Mouse (Mus musculus): ENCODE results near the gene Tmem115.
"Not testable (repeated sequence)": the region's sequence is repeated elsewhere in the genome, so short reads cannot be mapped to it uniquely, and the experiment has no call there.

Tmem115 gene

DNA sequence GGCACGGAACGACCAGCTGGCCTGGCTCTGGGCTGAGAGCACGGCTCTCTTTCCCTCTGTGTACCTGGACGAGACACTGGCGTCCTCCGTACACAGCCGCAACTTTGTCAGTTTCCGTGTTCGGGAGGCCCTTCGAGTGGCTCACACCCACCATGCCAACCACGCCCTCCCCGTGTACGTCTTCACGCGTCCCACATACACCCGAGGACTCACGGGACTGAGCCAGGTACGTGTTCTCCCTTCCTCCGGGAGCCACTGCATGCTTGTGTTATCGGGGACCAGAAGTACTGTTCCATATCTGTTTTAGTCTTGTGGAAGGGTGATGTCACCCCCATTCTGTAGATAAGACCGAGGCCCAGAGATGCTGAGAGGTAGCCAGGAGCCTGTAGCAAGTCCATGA, 37.1 kb downstream of the Tmem115 start:
- DNase-seq (ENCODE audit: low read depth, low spot score) = no peak

DNA sequence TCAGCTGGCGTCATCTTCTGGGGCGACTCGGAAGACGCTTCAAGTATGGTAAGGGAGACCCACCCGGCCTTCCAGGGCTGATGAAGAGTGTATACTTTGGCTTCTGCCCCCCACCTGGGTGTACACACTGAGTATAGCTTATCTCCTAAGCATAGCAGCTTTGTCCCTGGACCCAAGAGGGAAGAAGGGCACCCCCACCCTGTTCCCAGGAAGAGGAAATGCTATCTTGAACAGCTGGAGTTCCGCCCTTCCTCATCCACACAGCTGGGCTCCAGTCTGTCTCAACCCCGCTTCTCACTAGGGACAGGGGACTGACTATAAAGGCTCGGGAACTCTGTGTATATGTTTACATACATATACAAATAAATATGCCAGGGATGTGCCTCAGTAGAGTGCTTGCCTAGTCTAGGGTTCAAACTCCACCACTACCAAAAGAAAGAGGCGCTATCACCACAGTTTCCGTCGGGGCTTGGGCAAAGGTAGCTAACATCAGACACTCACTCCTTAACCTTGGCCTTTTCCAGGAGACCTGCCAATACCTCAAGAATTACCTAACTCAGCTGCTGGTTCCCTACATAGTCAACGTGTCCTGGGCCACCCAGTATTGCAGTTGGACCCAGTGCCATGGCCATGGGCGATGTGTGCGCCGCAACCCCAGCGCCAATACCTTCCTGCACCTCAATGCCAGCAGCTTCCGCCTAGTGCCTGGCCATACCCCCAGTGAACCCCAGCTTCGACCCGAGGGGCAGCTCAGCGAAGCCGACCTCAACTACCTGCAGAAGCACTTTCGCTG, 38.0 kb downstream of the Tmem115 start:
- no peak for DNase-seq (ENCODE audit: low read depth, low spot score)

DNA sequence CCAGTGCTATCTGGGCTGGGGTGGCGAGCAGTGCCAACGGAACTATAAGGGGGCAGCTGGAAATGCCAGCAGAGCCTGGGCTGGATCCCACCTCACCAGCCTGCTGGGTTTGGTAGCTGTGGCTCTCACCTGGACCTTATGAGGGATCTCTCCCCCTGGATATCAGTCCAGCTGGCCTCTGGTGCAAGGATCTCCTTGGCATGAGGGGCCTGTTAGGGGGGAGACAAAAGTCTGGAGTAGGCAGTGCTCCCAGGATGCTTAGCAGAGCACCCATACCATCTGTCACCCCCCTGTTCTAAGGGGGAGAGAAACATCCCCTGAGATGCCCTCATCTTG, 38.5 kb downstream of the Tmem115 start:
- DNase-seq (ENCODE audit: low read depth, low spot score) = no peak

DNA sequence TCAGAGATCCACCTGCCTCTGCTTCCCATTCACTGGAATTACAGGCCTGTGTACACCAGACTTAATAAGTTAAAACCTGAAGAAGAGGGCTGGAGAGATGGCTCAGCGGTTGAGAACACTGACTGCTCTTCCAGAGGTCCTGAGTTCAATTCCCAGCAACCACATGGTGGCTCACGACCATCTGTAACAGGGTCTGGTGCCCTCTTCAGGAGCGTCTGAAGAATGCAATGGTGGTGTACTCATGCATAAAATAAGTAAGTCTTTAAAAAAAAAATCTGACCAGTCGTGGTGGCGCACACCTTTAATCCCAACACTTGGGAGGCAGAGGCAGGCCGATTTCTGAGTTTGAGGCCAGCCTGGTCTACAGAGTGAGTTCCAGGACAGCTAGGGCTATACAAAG, 40.0 kb downstream of the Tmem115 start:
- not testable (repeated sequence) for DNase-seq (ENCODE audit: low read depth, low spot score)

DNA sequence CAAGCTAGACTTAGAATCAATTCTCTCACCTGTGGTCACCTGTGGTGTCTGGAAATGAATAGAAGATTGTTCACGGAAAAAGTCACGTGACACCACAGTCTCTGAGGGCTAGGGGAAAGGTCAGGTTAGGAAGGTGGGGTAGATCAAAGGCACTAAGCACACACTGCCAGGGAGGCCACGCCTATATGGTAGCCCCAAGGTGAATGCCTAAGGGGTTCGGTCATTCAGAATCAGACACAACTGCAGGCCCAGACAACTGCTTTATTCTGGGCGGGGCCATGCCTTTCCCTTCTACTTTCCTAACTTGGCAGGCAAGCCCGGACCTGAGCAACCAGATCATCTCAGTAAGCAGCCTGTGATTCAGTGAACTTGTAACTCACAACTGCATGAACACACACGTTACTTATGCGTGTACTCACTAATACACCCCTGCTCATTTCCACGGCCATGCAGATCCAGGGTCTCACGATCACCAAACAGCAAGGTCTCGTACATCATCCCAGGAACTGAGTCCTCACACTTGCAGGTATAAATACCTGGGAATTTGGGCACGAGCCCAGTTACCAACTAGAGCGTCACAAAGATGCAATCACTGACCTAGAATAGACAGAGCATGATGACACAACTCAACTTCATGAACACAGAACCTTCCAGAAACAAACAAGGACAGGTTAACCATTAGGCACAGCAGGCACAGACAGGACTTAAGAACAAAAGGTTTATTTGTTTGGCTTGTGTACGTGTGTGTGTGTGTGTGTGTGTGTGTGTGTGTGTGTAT, 42.0 kb downstream of the Tmem115 start:
- DNase-seq (ENCODE audit: low read depth, low spot score) = peak; percentile 56

DNA sequence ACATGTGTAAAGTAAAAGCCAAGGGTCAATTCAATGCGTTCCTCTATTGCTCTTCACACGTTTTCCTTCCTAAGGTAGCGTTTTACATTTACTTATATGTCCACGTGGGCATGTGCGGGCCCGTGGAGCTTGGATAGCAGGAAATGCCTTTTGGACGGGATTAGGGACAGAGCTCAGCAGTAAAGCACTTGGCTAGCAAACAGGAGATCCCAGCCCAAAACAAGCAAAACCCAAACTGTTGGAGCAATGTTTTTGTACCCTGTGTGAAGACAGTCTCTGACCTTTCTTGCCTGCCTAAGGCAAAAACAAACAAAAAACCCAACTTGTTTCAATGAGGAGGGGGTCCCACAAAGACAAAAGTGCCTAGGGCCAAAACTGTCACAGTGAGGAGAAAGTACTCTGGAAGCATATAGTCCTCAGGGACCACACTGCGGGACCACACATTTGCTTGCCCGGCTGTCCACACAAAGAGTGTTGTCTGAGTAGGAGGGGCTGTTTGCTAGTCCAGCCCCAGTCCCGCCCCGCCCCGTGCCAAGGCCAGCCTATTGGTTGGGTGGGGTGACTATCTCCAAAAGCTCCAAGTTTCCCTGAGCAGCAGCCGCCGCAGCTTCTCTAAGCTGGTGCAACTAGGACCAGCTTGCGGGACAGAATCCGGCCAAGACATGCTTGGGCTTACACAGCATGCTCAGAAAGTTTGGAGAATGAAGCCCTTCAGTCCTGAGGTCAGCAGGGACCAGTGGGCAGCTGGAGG, 42.8 kb downstream of the Tmem115 start, which contains the start of gene Hyal1:
TSS of gene Hyal1 (plus strand) at position 571 of the 751 bp plus-strand sequence.
- DNase-seq (ENCODE audit: low read depth, low spot score) = peak; percentile 54

DNA sequence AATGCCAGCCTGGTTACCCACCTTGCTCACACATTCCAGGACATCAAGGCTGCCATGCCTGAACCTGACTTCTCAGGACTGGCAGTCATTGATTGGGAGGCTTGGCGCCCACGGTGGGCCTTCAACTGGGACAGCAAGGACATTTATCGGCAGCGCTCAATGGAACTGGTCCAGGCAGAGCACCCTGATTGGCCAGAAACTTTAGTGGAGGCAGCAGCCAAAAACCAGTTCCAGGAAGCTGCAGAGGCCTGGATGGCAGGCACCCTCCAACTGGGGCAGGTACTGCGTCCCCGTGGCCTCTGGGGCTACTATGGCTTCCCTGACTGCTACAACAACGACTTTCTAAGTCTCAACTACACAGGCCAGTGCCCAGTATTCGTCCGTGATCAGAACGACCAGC, 44.1 kb downstream of the Tmem115 start:
- no peak for DNase-seq (ENCODE audit: low read depth, low spot score)

DNA sequence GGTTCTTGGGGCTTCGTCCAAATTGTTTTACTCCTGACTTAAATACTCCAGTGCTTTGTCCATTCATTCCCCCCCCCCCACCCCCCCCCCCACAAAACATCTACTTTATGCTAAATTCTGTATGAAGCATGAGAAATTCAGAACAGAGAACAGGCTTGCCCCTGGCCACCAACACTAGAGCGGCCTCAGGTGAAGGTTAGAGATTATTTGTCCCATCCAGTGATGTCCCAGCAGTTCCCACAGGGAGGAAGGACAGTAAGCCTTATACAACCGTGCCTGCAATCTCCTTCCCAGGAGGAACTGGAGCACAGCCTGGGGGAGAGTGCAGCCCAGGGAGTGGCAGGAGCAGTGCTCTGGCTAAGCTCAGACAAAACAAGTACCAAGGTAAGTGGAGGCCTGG, 44.8 kb downstream of the Tmem115 start, which contains the start of gene Naa80:
TSS of gene Naa80 (plus strand) at position 301 of the 400 bp plus-strand sequence.
- DNase-seq (ENCODE audit: low read depth, low spot score) = no peak

DNA sequence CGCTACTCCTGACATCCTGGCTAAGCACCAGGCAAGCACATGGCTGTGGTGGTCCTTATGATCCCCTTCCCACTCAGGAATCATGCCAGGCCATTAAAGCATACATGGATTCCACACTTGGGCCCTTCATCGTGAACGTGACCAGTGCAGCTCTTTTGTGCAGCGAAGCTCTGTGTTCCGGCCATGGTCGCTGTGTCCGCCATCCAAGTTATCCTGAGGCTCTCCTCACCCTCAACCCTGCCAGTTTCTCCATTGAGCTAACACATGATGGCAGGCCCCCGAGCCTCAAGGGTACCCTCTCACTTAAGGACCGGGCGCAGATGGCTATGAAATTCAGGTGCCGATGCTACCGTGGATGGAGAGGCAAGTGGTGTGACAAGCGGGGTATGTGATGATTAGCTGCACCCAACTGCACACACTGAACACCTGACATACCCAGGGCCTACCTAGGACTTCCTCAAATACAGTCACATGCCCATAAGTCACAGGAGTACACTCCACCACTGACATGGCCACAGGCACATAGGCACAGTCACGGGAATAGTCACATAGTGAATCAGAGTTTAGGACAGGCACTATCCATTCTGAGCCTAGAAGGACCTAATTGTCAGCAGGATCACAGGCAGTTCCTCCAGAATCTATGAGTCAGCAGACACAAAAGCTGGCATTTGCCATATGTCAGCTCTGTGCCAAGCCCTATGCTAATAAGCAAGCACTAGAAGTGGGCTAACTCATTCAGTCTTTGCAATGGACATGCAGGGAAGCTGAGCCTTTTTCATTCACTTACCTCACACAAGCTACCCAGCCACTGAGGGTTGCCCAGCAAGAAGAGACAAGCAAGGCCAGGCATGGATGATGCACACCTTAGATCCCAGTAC, 45.5 kb downstream of the Tmem115 start:
- DNase-seq (ENCODE audit: low read depth, low spot score) = peak; percentile 82

DNA sequence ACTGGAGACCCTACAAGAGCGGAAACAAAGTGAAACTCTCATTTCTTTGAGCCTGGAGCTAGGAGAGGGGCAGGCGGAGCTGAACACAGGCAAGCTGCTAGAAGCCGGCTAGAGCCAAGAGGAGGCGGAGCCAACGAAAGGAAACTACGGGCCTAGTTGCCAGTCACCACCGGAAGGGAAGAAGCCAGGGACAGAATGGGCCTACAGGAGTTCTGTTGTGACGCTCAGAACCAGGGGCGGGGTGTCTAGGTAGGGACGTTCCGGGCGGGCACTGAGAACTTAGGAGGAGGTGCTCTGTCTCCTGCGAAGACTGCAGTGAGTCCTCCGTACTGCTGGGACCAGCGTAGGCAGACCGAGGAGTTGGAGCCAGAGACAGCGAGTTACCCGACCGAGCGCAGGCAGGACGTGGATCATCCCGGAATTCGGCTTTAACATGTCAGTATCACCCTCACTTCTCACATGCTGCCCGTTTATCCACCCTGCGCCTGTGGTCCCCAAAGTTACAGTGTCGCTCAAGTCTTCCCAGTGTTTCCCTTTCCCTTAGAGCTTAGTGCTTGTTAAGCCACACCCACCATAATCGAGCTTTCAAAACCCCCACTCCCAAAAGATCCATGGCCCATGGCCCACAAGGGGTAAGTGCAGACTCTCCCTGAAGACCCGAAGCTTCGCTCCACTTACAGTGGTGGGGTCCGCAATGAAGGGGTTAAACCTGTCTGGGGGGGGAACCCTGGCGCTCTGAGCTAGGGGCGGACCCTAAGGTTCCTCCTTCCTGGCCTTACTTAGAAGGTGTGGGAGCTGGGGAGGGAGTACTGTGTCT, 47.0 kb downstream of the Tmem115 start, which contains the start of gene Hyal3:
TSS of gene Hyal3 (plus strand) at position 318 of the 817 bp plus-strand sequence.
- DNase-seq (ENCODE audit: low read depth, low spot score) = peak; percentile 97

DNA sequence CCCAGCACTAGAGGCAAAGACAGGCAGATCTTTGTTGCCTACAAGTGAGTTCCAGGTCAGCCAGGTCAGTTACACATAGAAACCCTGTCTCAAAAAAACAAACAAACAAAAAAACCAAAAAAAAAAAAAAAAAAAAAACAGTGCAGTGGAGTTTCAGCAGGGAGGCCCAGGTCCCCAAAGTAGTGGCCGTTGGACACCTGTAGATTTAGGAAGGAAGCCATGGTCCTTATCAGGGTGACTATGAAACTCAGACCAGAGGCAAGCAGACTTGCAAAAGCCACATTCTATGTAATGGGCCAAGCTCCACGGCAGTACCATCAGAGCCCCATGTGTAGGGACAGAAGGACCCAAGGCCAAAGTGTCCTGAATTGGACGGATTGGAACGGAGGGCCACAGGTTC, 47.8 kb downstream of the Tmem115 start:
- no peak for DNase-seq (ENCODE audit: low read depth, low spot score)

DNA sequence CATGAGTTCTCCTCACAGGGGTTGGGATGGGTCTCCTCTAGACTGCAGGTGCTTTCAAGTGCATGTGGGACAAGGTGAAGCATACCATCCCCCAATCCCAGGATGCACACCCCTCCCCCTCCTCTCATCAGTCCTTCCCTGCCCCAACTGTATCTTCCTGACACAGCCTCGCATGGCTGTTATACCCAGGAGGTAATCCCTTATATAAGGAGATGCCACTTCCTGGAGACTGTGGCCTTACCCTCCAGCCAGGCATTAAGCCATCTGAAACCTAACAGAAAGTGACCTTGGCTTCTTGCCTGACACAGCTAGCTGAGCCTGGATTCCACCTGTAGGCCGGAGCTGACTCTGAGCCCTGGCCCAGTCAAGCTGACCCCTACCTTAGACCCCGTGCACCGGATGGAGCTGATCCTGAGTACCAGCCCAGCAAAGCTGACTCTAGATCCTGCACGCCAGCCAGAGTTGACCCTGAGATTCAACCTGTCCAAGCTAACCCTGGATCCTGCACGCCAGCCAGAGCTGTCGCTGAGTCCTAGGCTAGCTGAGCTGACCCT, 48.8 kb downstream of the Tmem115 start:
- DNase-seq (ENCODE audit: low read depth, low spot score) = no peak

DNA sequence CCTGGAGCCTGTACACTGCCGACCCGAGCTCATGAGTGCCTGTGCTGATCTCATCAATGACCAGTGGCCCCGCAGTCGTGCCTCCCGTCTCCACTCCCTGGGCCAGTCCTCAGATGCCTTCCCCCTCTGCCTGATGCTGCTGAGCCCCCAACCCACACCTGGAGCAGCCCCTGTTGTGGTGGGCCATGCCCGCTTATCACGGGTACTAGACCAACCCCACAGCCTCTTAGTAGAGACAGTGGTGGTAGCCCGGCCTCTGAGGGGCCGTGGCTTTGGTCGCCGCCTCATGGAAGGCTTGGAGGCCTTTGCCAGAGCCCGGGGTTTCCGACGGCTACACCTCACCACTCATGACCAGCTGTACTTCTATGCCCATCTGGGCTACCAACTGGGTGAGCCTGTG, 49.4 kb downstream of the Tmem115 start:
- no peak for DNase-seq (ENCODE audit: low read depth, low spot score)

DNA sequence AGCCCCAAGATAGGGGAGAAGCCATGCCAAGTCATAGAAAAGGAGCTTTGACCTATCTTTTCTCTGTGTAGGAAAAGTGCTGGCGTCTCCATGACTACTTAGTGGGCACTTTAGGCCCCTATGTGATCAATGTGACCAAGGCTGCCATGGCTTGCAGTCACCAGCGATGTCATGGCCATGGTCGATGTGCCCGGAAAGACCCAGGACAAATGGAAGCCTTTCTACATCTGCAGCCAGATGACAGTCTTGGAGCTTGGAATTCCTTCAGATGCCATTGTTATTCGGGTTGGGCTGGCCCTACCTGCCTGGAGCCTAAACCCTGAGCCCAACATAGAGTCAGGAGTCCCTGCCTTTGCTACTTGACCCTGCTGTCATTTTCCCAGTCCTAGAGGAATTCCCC, 52.8 kb downstream of the Tmem115 start:
- DNase-seq (ENCODE audit: low read depth, low spot score) = no peak

DNA sequence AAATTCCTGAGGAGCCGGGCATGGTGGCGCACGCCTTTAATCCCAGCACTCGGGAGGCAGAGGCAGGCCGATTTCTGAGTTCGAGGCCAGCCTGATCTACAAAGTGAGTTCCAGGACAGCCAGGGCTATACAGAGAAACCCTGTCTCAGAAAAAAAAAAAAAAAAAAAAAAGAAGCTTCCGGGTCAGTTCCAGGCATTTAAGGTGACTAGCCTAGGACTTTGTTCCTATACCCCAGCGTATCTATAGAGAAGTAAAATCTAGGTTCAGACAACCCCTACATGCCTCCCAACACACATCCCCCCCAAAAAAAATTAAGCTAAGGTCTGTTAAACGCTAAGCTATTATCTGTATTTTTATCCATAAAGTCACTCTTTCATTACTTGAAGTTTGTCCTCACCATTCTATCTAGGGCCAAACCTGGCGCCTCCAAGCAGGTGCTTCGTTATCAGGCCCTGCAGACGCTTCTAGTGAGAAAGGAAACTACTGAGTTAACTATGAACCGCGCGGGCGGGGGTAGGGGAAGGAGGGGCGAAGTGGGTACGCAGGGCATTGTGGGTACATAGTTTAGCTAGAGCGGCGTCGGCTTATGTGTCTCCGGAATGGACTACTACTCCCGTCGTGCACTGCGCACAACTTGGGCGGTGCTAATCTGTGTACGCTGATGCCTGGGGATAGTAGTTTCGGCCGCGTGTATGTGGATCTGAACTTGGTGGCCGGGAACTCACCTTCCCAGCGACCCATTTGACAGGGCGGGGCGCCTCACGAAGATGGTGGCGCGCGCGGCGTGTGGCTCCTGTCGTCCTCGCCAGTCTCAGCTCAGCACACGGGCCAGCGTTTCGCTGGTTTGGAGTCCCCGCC, 53.5 kb downstream of the Tmem115 start, which contains the start of gene Ifrd2:
TSS of gene Ifrd2 (plus strand) at position 669 of the 859 bp plus-strand sequence.
- peak; percentile 98 for DNase-seq (ENCODE audit: low read depth, low spot score)

DNA sequence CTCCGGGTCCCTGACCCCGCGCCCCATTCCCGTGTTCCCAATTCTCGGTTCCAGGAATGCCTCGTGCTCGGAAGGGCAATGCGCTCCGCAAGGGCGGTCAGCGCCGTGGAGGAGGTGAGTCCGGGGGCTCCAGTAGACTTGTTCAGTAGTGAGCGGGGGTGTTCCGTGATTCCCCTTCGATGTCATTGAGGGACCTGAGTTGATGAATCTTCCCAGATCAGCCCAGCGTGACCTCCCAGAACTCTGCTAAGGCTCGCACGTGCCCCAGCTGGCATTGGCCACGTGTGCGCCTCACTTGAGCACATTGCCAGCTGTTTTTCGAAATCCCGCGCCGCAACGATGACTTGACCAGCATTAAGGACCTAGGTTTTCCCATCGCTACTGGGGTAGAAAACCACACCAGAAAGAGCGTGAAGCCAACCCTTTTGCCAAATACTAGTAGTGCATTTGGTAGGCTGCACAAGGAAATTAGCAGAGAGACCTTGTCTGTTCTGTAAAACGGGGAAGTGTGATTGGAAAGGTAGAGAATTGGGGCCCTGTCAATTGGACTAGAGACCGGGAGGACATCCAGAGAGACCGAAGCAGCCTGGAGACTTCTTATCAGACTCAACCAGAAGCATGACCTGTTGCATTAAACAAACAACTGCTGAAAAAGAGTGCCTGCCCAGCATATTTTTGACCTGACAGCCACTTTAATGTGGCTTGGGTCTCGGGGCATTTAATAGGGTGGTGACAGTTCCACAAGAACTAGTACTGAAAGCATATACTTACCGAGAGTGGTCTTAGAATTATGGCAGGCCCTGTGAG, 54.3 kb downstream of the Tmem115 start:
- peak; percentile 73 for DNase-seq (ENCODE audit: low read depth, low spot score)

All from 3T3-L1 (cell line).